Mouse (Mus musculus): ENCODE results near the gene Rab11b.
A peak's percentile ranks its signal among the peaks of the same experiment; 100 is the strongest.
"Not testable (repeated sequence)": the region's sequence is repeated elsewhere in the genome, so short reads cannot be mapped to it uniquely, and the experiment has no call there.

Rab11b gene

DNA sequence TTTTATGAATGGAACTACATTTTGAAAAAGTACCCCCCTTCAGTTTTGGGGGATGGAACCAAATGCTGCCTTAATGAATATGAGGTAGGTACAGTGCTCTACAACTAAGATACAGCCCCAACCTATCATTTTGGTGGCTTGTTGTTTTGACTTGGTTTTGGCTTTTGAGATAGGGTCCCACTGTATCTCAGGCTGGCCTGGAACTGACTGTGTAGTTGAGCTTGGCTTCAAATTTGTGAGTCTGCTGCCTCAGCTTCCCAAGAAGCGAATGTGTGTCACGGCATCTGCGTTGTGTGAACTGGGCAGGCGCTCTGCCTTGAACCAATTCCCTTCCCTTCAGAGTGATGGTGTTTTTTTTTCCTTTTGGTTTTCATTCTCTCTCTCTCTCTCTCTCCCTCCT lies 11.3 kb upstream of the Rab11b start:
- no peak for DNase-seq

- no peak for DNase-seq
These were observed 6.1 kb upstream of the Rab11b start for GRCm38 (mm10) chr17:33766389-33766788.

DNA sequence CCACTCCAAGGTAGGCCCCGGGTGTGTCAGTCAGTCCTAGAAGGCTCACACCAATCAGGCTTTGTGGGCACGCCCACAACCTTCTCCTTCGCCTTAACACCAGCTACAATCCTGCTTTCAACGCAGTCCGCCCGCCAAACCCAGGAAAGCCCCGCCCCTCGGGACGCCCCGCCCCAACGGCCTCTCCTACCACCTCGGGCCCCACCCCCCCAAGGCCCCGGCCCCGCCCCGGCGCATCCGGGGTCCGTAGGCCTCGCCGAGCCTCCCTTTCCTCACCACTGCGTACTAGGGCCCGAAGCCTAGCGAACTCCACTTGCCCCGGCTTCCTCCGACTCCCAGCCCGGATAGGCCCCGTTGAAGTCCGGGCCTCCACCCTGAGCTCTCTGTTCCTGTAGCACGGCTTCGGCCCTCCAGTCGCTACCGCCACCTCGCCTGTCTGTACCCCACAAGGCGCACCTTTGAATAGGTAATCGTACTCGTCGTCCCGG lies 519 bp downstream of the Rab11b start:
- DNase-seq = peak; percentile 96

DNA sequence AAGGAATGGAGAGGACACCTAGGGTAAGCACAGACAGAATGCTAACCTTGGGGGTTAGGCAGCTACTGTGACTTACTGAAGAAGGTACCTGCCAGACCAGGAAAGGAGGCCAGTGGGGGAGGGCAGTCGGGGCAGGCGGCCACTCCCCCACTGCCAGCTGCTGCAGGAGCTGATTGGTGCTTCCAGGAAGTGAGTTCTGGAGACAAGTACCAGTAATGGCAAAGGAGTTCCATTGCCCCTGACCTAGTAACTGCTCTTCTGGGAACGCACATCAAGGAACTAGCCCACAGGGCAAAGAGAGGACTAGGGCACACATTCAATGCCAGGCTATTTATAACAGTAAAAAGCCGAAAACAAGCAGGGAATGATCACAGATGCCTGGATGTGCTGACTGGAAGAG lies 3.1 kb downstream of the Rab11b start:
- DNase-seq = no peak

DNA sequence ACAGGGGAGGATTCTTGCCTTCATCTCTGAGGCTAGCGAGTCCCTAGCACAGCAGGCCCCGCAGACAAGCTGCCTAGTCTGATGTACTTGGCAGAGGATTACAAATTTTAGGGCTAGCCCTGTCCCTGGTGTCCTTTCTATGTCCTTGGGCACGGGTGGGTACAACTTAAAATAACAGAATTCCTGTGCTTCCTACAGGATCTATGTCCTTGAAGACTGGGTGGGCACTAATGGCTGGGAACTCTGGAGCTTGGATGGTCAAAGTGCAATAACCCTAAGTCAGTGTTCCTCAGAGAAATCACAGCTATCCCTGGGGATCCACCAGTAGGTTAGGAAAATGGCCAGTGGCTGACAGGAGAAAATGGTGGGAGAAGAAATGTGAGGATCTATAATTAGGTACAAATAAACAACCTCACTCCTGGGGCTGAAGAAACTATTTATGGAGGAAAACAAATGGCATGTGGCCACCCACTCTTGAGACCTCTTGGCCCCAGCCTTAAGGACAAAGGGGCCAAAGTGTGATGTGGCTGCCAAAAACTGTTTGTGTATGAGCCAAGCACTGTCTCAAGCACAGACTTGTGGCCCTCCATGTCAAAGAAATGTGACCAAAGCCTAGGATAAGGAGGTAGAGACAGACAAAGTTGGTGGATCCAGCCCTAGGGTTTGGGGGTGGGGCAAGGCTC lies 4.1 kb downstream of the Rab11b start:
- DNase-seq = no peak

- no peak for DNase-seq
These were observed 4.8 kb downstream of the Rab11b start for GRCm38 (mm10) chr17:33755418-33756107.

DNA sequence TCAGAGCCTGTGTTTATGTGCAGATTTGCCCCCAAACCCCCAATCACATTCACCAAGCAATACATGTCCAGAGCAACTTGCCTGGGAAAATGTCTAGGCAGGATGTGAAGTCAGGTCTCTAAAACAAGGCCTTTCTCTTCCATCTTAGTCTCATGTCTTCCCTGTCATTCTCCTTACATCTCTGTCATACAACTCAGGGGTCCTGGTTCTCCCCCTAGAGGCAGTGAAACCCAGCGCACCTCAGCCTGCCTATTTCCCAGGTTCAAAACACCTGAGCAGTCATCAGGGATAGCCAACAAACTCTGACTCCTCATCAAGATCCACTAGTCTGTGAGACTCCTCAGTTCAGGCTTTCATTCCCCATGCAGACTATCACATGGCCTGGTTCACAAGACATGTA lies 5.7 kb downstream of the Rab11b start:
- peak; percentile 25 for DNase-seq

GRCm38 (mm10) chr17:33752297-33752696 lies 8.0 kb downstream of the Rab11b start:
- DNase-seq = no peak

GRCm38 (mm10) chr17:33751181-33751580 lies 9.1 kb downstream of the Rab11b start:
- DNase-seq = no peak

GRCm38 (mm10) chr17:33749451-33749850 lies 10.9 kb downstream of the Rab11b start:
- DNase-seq = no peak

DNA sequence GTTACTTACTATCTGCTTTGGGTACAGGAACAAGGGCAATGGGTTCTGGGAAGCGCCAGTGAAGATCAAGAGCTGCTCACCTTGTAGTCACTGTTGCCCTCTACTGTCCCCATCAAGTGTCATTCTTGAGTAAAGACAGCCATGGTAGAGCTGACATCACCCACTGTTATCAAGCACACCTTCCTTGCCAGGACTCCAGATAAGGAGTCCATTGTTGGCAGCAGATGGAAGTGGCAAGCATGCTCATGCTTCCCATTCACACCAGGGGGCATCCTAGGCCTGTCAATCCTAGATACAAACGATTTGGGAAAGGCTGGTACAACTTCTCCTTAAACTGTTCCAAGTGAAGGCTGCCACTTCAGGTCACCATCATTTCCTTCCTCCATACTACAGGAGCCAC lies 14.3 kb downstream of the Rab11b start:
- no peak for DNase-seq

DNA sequence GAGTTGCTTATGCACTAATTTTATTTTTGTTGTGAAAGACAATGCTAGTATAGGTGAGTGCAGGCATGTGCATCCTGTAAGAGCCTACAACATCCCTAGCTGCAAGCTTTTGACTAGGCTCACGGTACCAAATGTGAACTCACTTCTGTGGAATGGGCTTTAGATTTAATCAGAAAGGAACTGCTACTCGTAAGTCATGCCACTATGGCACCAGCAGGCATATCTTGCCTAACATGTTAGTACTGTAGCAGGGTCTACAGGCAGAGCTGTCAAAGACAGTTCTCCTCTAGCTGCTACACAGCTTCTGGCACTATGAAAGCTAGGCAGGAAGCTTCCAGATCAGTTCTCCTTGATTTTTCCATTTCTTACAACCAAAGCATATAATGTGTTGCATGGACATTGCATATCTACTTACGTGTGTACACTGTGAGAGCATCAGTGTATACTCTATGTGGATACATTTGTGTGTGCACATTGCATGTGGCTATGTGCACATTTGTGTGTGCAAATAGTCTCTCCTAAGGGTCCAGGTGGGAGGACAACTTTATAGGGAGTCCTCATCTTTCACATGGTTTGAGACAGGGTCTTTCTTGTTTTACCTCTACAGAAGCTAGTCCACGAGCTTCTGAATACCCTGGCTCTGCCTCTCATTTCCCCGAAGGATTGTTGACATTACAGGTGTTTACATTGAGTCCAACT lies 15.5 kb downstream of the Rab11b start:
- no peak for DNase-seq

- DNase-seq = no peak
These were observed 17.9 kb downstream of the Rab11b start for GRCm38 (mm10) chr17:33742420-33742819.

DNA sequence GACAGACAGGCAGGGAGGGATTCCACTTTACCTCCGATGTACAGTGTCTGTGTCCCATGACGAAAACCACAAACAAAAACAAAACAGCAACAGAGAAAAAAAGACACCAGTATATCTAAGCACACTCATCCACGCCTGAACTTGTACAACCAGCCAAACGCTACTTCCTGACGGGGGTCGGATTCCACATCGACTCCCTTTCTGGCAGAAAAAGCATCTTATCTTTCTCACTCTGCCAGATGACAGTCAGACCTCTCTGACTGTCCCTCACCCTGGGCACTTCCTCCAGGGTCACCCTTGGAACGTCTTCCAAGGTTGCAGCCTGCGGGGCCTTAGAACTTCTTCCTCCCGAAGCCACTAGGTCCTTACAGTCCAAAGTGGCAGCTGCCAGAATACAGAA lies 26.8 kb downstream of the Rab11b start:
- not testable (repeated sequence) for DNase-seq

GRCm38 (mm10) chr17:33732556-33733083 lies 27.7 kb downstream of the Rab11b start:
- DNase-seq = not testable (repeated sequence)

DNA sequence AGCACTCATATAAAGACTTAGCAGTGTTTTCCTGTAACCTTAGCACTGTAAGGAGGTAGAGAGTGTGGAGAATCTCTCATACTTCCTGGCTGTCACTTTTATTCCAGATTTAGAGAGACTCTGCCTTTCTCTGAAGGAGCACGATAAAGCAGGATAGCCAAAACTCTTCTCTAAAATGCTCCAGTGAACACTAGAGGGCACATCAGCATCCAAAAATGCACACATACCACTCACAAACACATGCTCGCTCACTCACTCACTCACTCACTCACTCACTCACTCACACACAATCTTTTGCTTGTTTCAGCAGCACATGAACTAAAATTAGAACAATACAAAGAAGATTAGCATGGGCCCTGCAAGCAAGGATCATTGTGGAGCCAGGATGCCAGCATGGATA lies 31.1 kb downstream of the Rab11b start:
- no peak for DNase-seq

GRCm38 (mm10) chr17:33728396-33728795 lies 31.9 kb downstream of the Rab11b start:
- no peak for DNase-seq

- no peak for DNase-seq
These were observed 40.5 kb downstream of the Rab11b start for GRCm38 (mm10) chr17:33719736-33720378.

DNA sequence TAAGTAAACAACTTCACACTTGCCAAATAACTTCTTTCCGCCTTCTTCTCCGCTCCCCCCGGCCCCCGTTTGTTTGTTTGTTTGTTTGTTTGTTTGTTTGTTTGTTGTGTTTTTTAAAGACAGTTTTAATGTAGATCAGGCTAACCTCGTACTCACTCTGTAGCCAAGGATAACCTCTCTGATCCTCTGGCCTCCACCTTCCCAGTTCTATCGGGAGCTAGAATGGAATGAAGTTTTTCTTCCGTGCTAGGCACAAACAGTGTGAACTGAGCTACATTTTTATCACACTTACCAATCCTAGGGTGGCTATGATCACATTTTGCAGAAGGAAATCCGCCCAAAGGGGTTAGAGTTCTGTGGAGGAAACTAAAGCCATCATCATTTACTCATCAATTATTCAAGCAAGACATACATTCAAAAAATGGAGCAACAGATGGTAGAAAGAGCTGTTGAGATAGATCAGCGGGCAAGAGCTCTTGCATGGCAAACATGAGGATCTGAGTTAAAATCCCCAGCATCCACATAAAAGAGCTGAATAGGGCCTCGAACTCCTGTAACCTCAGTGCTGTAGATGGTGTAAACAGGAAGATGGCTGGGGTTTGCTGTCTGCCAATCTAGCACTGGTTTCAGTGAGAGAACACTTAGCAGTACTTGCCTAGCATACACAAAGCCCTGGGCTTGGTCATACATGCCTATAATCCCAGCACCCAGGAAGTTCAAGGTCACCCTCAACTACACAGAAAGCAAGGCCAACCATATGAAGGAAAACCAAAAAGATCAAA lies 41.2 kb downstream of the Rab11b start:
- no peak for DNase-seq

- peak; percentile 97 for DNase-seq
These were observed 41.9 kb downstream of the Rab11b start, which contains the start of gene March2 for GRCm38 (mm10) chr17:33718384-33718881. Gene March2, minus strand, starts transcription at chr17:33718670.

GRCm38 (mm10) chr17:33717982-33718381 lies 42.3 kb downstream of the Rab11b start:
- DNase-seq = no peak

- DNase-seq = no peak
These were observed 43.1 kb downstream of the Rab11b start for GRCm38 (mm10) chr17:33717246-33717645.

All from thymus, postnatal 25 days (tissue).